Mouse (Mus musculus) kidney, postnatal 0 days (tissue): ENCODE measurements at regions not wholly inside any gene's neighbourhood (a gene's known extent, or its start where the extent isn't known, plus 50 kb on each side); places are given as distances from the start of the nearest gene placed in this dataset.

ENCODE experiments used
- ATAC-seq: fragments of 200-750 bp; cut with Nextera tagmentation; replicated peaks from 2 replicates; pipeline ENCODE4 v1.8.0; 2017; ENCODE audit warnings: low read depth, moderate number of reproducible peaks, moderate TSS enrichment, moderate library complexity; ENCODE audit not compliant: low FRiP score
- DNase-seq: peaks from one replicate; pipeline ENCODE4 v3.0.0-alpha.2; 2016; ENCODE audit warnings: low spot score
- H3K27ac ChIP-seq: fragments of 300-500 bp; sonication (generic); 2 replicates; pipeline ENCODE4 v1.5.1; 2014; ENCODE audit warnings: mild to moderate bottlenecking
- H3K27me3 ChIP-seq: fragments of 300-500 bp; sonication (generic); 2 replicates; pipeline ENCODE4 v1.6.1; 2014; ENCODE audit warnings: low read length, mixed read lengths; ENCODE audit not compliant: insufficient read depth
- H3K36me3 ChIP-seq: fragments of 300-500 bp; sonication (generic); 2 replicates; pipeline ENCODE4 v1.6.1; 2014; ENCODE audit warnings: low read length, mixed read lengths; ENCODE audit not compliant: insufficient read depth
- H3K4me1 ChIP-seq: fragments of 300-500 bp; sonication (generic); replicated peaks from 2 replicates; pipeline ENCODE4 v1.6.1; 2014; ENCODE audit warnings: antibody characterized with exemption, low read length, mixed read lengths; ENCODE audit not compliant: insufficient read depth
- H3K4me2 ChIP-seq: fragments of 300-500 bp; sonication (generic); 2 replicates; pipeline ENCODE4 v1.6.1; 2014; ENCODE audit warnings: mild to moderate bottlenecking, low read length, moderate library complexity, mixed read lengths
- H3K4me3 ChIP-seq: fragments of 300-500 bp; sonication (generic); replicated peaks from 2 replicates; pipeline ENCODE4 v1.5.1; 2014; ENCODE audit warnings: low read depth, low read length
- H3K9ac ChIP-seq: fragments of 300-500 bp; sonication (generic); 2 replicates; pipeline ENCODE4 v1.6.1; 2014; ENCODE audit warnings: low read depth, low read length
- H3K9me3 ChIP-seq: fragments of 300-500 bp; sonication (generic); replicated peaks from 2 replicates; pipeline ENCODE4 v1.6.1; 2016; ENCODE audit warnings: low read length, inconsistent platforms, mixed read lengths
- CTCF ChIP-seq: IDR thresholded peaks from 2 replicates; pipeline ENCODE4 v1.5.1; 2016; ENCODE audit warnings: antibody characterized with exemption, low read depth, mild to moderate bottlenecking, moderate library complexity
- WGBS: fragments of 180-500 bp; shearing (Covaris S2); extraction: QIAGEN DNeasy Blood & Tissue Kit; methylation state at CpG from one replicate; pipeline ENCODE4 v1.1.7; 2014; 5-methylcytosine and 5-hydroxymethylcytosine counted together

DNA sequence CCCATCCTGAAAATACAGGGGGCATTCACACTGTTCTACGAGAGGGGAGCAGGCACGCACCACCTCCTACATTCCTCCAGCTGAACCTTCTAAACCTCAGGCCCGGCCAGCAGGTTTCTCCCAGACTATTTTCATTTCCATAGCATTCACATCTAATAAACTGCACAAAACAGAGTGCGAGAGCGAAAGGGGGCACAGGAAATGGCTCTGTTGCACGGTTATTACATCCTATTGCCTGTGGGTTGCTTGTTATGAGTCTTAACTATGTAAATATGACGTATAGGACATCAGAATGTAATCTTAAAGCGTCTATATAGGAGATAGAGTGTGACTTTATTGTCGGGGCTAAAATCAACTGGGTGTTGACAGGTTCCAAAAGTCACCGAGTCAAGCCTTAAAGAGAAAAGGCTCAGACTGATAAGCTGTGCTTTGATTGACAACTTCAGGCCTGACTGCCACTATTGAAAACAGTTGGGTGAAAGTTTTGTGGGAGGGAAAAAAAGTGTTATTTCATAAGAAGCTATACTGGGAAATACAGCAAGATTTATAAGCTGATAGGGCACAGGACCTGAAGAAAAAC lies 121.5 kb upstream of the Cep162 start:
- TF ChIP-seq CTCF: no peak
- ATAC-seq: no peak
- WGBS: 56% methylated on average over 10 of the region's 10 CpGs
- Histone ChIP-seq H3K4me1 (no peaks in the 10 kb centered on the region), H3K9me3 (no peaks in the 10 kb centered on the region), H3K9ac (no peak overlapping the region), H3K4me3 (no peak overlapping the region), H3K27me3 (no peaks in the 10 kb centered on the region), H3K36me3 (no peaks in the 10 kb centered on the region), H3K27ac (no peak overlapping the region), H3K4me2 (no peak overlapping the region)
- DNase-seq: no peak

DNA sequence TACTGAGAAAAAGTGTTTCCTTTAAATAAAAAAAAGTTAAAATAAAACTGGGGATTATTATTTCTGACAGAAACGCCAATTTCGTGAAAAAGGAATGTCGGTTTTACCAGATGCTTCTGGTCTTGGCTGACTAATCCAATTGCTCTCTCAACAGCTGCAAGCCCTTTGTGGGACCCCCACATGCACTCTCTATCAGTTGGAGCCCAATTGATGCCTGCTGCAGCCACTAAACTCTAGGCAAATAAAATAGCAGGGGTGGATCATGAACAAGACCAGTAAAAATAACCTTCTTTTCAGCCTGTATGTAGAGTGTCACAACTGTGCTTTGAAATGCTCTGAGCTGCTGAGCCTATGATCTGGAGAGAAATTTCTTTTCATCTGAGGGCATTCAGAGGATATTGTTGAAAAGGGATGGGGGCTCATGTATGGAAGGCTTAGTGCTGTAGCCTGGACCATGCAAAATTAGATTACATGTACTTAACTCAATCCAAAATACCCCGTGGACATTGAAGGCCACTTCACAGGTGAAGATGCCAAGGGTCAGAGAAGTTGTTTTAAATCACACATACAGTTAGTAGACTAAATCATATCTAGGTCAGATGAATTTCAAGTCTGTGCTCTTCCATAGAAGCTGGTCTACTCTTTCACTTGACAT lies 117.0 kb upstream of the Cep162 start:
- Histone ChIP-seq H3K4me3 (no peak overlapping the region), H3K4me1 (no peaks in the 10 kb centered on the region), H3K36me3 (no peaks in the 10 kb centered on the region), H3K27ac (no peak overlapping the region), H3K4me2 (no peak overlapping the region), H3K27me3 (no peaks in the 10 kb centered on the region), H3K9me3 (no peaks in the 10 kb centered on the region), H3K9ac (no peak overlapping the region)
- 73% methylated on average over 4 of the region's 4 CpGs for WGBS
- TF ChIP-seq CTCF: no peak
- ATAC-seq (no peak), DNase-seq (no peak)

DNA sequence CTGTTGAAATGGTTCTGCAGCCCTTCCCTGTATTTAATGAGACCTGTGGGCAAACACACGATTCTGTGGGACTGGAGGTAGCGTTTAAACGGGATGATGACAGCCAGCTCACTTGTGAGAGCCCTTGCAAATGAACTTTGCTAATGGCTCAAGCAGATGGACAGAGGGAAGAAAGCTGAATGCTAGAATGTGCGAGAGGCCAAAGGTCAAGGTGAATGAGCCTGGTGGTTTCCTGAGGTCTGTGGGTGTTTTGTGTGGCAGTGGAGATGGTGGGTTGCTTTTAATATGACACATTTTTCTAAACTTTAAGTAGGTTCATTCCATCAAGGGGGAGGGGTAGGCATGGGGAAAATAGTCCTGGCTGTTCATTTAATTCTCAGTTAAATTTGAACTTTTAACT lies 113.7 kb upstream of the Cep162 start:
- Histone ChIP-seq H3K27ac (no peak overlapping the region), H3K4me3 (no peak overlapping the region), H3K4me2 (no peak overlapping the region), H3K36me3 (no peaks in the 10 kb centered on the region), H3K9ac (no peak overlapping the region), H3K9me3 (no peaks in the 10 kb centered on the region), H3K27me3 (no peaks in the 10 kb centered on the region), H3K4me1 (no peaks in the 10 kb centered on the region)
- 50% methylated on average over 4 of the region's 4 CpGs for WGBS
- DNase-seq (no peak), ATAC-seq (no peak)
- TF ChIP-seq CTCF: no peak

DNA sequence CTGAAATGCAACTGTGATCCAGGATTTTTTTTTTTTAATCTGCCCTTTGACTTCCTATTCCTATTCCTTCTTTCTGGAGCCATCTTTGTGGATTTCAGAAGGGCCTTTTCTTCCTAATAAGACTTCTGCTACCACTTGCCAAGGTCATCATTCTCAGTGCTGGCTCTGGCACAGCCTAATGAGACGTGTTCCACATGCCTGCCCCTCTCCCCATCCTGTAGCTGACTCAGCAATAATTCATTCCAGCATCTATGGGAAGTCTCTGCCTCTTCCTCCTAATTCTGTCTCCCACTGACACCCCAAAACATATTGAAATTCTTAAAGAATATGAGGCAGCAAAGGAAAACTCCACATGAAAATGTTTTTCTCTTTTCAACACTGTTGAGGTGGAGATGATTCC lies 91.7 kb upstream of the Cep162 start:
- Histone ChIP-seq H3K4me2 (no peak overlapping the region), H3K9ac (no peak overlapping the region), H3K9me3 (no peaks in the 10 kb centered on the region), H3K4me1 (no peaks in the 10 kb centered on the region), H3K36me3 (no peaks in the 10 kb centered on the region), H3K27ac (no peak overlapping the region), H3K4me3 (no peak overlapping the region), H3K27me3 (no peaks in the 10 kb centered on the region)
- 21% methylated on average over 1 of the region's 1 CpGs for WGBS
- DNase-seq (no peak), ATAC-seq (no peak)
- TF ChIP-seq CTCF: no peak

DNA sequence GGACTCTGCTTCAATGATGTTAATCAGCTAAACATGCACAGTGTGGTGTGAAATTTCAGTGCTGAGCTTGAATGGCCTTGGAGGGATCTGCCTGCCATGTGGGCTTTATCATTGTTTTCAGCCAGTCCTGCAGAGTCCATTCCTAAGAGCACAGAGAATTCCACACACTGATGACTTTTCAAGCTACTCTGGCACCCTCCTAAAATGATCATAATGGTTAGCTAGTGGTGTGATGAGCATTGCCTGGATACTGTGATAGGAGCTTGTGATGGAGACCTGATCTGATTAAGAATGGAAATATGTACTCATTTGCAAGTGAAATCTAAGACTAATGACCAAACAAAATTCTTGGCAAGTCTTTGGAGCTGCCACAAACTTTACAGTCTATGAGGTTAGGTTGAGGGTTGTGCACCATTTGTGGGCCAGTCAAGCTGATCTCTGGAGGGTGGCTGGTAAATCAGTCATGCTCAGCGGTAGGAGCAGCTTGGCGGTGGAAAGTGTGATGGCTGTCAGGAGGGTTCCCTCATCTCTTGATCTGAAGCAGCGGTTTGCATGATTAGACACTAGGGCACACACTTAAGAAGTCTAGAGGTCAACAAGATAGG lies 91.0 kb upstream of the Cep162 start:
- Histone ChIP-seq H3K4me2 (no peak overlapping the region), H3K9ac (no peak overlapping the region), H3K27ac (no peak overlapping the region), H3K27me3 (no peaks in the 10 kb centered on the region), H3K9me3 (no peaks in the 10 kb centered on the region), H3K4me1 (no peaks in the 10 kb centered on the region), H3K36me3 (no peaks in the 10 kb centered on the region), H3K4me3 (no peak overlapping the region)
- DNase-seq (peak; percentile 28), ATAC-seq (0 out of 2 replicates have a peak, but pooled peaks have one; percentile 43)
- no peak for TF ChIP-seq CTCF
- WGBS: 29% methylated on average over 3 of the region's 3 CpGs

DNA sequence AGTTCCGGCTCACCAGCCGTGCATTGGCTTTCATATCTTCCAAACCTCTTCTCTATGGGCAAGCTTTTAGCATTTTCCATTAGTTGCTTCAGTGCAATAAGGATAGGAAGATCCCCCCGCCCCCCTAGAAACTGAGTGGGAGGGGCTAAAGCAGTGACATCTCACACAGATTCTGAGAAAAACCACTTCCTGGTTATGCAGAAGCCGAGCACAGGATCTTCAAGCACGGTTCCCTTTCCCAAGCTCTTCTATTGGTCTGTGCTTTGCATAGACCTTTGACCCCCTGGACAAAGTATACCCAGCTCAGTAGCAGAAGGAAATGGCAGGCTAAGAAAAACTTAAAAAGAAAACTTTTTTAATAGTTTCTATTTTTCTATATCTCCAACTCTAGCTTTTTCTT lies 86.1 kb upstream of the Cep162 start:
- no peak overlapping the region for H3K9ac ChIP-seq
- H3K36me3 ChIP-seq: no peaks in the 10 kb centered on the region
- H3K27ac ChIP-seq: no peak overlapping the region
- H3K4me3 ChIP-seq: no peak overlapping the region
- H3K4me2 ChIP-seq: no peak overlapping the region
- 69% methylated on average over 5 of the region's 5 CpGs for WGBS
- no peak for TF ChIP-seq CTCF
- no peaks in the 10 kb centered on the region for H3K27me3 ChIP-seq
- DNase-seq (no peak), ATAC-seq (no peak)
- H3K4me1 ChIP-seq: no peaks in the 10 kb centered on the region
- no peaks in the 10 kb centered on the region for H3K9me3 ChIP-seq
